In genomic region chr1:182130830-182131229, GRCm38 (mm10) we compare ENCODE assay signal across 10 mouse cellular contexts. TPM values are rescaled to one million over a fixed set of nuclear protein-coding genes. Genes with fewer than 3 reads are reported as not detected.
DNase-seq lines count a peak whose midpoint lies in the region; ATAC-seq and TF ChIP-seq lines count a peak whose summit lies in the region.
"Had no signal": no experiment of that assay in that cellular context is flagged by ENCODE, and none has a peak within 500 bp of the region (broad histone marks: within the 10 kb centered on the region; RNA-seq: fewer than 3 reads in every experiment).

No protein-coding gene starts in this region.

- H3K36me3 ChIP-seq in stomach, postnatal 0 days (ENCODE audit: control insufficient read depth, insufficient read depth, low read length): peaks cover 3% of the 10 kb centered on the region

- H3K9me3 ChIP-seq in stomach, postnatal 0 days (ENCODE audit: control insufficient read depth, low read length): no peaks in the 10 kb centered on the region

- no peak for TF ChIP-seq EP300 in stomach, postnatal 0 days (optimal IDR thresholded peaks at IDR 0.05)

- H3K27ac ChIP-seq in cerebellum, adult 2 months (ENCODE audit: insufficient read depth, low read length): no peak overlapping the region
- no peak overlapping the region for H3K27ac ChIP-seq in stomach, postnatal 0 days (replicated peaks)

- no peak overlapping the region for H3K4me2 ChIP-seq in stomach, postnatal 0 days (replicated peaks; ENCODE audit: low read depth)

- TF ChIP-seq POLR2A in cerebellum, adult 2 months (IDR thresholded peaks at IDR 0.05; ENCODE audit: borderline replicate concordance, insufficient read depth, low read length): no peak
- TF ChIP-seq POLR2A in lung, adult 2 months (IDR thresholded peaks at IDR 0.05; ENCODE audit: borderline replicate concordance, extremely low read depth, low read depth, low read length): no peak

- DNase-seq in cerebellum, adult 2 months: no peak
- no peak for DNase-seq in lung, adult 2 months
- no peak for DNase-seq in lung, adult 18-20 months
- peak; percentile 65 for DNase-seq in stomach, postnatal 0 days (ENCODE audit: low spot score)
- DNase-seq in frontal cortex, postnatal 10 days (ENCODE audit: low spot score in 2 of 2): no peak
- DNase-seq in neural tube, embryonic 10.5 days (ENCODE audit: extremely low spot score, low spot score): no peak

- no peak overlapping the region for H3K4me3 ChIP-seq in cerebellum, adult 2 months (replicated peaks; ENCODE audit: insufficient read depth, low read depth, low read length)
- H3K4me3 ChIP-seq in lung, adult 2 months (replicated peaks; ENCODE audit: extremely low read depth, low read depth, low read length): no peak overlapping the region
- no peak overlapping the region for H3K4me3 ChIP-seq in stomach, postnatal 0 days (ENCODE audit: low read depth, low read length)

- 47% methylated on average over 2 of the region's 2 CpGs for WGBS in cerebellum, adult 2 months
- WGBS in lung, adult 2 months: 54% methylated on average over 2 of the region's 2 CpGs
- 32% methylated on average over 2 of the region's 2 CpGs for WGBS in stomach, postnatal 0 days

- no peak overlapping the region for H3K9ac ChIP-seq in stomach, postnatal 0 days (ENCODE audit: low read length)

- ATAC-seq in cerebellum, adult (ENCODE audit: insufficient number of reproducible peaks, low FRiP score, low TSS enrichment): no peak
- peak; percentile 73 for ATAC-seq in granulocyte monocyte progenitor cell, adult 5-6 weeks (replicated peaks; ENCODE audit: poor library complexity, severe bottlenecking)
- ATAC-seq in stomach, postnatal 0 days (ENCODE audit: low FRiP score, low TSS enrichment): peak; percentile 69; the same call in 1 of the 2 replicates

- peak; percentile 48; the same call in 1 of the 2 replicates for TF ChIP-seq CTCF in cerebellum, adult 2 months (IDR thresholded peaks at IDR 0.05; ENCODE audit: borderline replicate concordance, insufficient read depth, low read depth, low read length)
- TF ChIP-seq CTCF in lung, adult 2 months (IDR thresholded peaks at IDR 0.05; ENCODE audit: insufficient read depth, low read length): peak; percentile 76
- peak; percentile 81 for TF ChIP-seq CTCF in stomach, postnatal 0 days (IDR thresholded peaks at IDR 0.05; ENCODE audit: low read depth)

- no peaks in the 10 kb centered on the region for H3K27me3 ChIP-seq in cerebellum, adult 2 months (ENCODE audit: control insufficient read depth, insufficient read depth, low read length)
- no peaks in the 10 kb centered on the region for H3K27me3 ChIP-seq in stomach, postnatal 0 days (ENCODE audit: control insufficient read depth, insufficient read depth, low read length)

- H3K4me1 ChIP-seq in cerebellum, adult 2 months (ENCODE audit: control insufficient read depth, insufficient read depth, low read length): peaks cover 8% of the 10 kb centered on the region
- H3K4me1 ChIP-seq in lung, adult 2 months (ENCODE audit: control insufficient read depth, insufficient read depth, low read length): no peaks in the 10 kb centered on the region; the same call in 1 of the 2 replicates
- H3K4me1 ChIP-seq in stomach, postnatal 0 days (replicated peaks; ENCODE audit: control insufficient read depth, insufficient read depth): 0 out of 2 replicates have a peak, but pooled peaks cover under 1% of the 10 kb centered on the region

RNA-seq across cellular contexts. Expression of gene Srp9, which starts 6.3 kb away (rescaled TPM):
- polyA plus RNA-seq in cerebellum, adult 2 months (2012; rRNA removed): 113 and 124 TPM in 2 replicates
- polyA plus RNA-seq in lung, adult 2 months (2012; rRNA removed): 26.8 and 33.9 TPM in 2 replicates
- 147 and 167 TPM in 2 replicates for total RNA-seq in granulocyte monocyte progenitor cell, adult 5-6 weeks (2014; fragmentation: Nextera tagmentation)
- total RNA-seq in granulocyte monocyte progenitor cell, adult 5-6 weeks (2017): 168 and 203 TPM in 2 replicates
- 206 and 215 TPM in 2 replicates for polyA plus RNA-seq in stomach, postnatal 0 days (2015; fragmentation: Nextera tagmentation; extraction: Ambion mirVana)

RNA-seq across cellular contexts. Expression of gene Vmn1r1, which starts 33.5 kb away (rescaled TPM):
- not detected in 2 replicates for polyA plus RNA-seq in cerebellum, adult 2 months (2012; rRNA removed)
- polyA plus RNA-seq in lung, adult 2 months (2012; rRNA removed): not detected in 2 replicates
- not detected in 2 replicates for total RNA-seq in granulocyte monocyte progenitor cell, adult 5-6 weeks (2014; fragmentation: Nextera tagmentation)
- total RNA-seq in granulocyte monocyte progenitor cell, adult 5-6 weeks (2017): not detected in 2 replicates
- not detected in 2 replicates for polyA plus RNA-seq in stomach, postnatal 0 days (2015; fragmentation: Nextera tagmentation; extraction: Ambion mirVana)
- polyA plus RNA-seq: embryonic facial prominence, embryonic 14.5 days; intestine, embryonic 14.5 days had no signal
